ENCODE assay signal across 13 mouse cellular contexts in genomic region chr8:107546817-107547216, GRCm38 (mm10). TPM values are rescaled to one million over a fixed set of nuclear protein-coding genes. Genes with fewer than 3 reads are reported as not detected.
DNase-seq lines count a peak whose midpoint lies in the region; TF ChIP-seq lines count a peak whose summit lies in the region.
"Had no signal": no experiment of that assay in that cellular context is flagged by ENCODE, and none has a peak within 500 bp of the region (broad histone marks: within the 10 kb centered on the region; RNA-seq: fewer than 3 reads in every experiment).

No protein-coding gene starts in this region.

- H3K27ac ChIP-seq in gastrocnemius, adult 2 months = peak overlapping the region; percentile 77
- H3K27ac ChIP-seq in layer of hippocampus, adult 2 months = peak overlapping the region; percentile 49; the same call in 1 of the 2 replicates
- H3K27ac ChIP-seq in embryonic fibroblast, embryonic 13.5 days (ENCODE audit: insufficient read depth, low read length) = no peak overlapping the region
- H3K27ac ChIP-seq: intestine, embryonic 15.5 days had no signal

- H3K4me3 ChIP-seq in gastrocnemius, adult 2 months = peak overlapping the region; percentile 15; the same call in 1 of the 2 replicates
- H3K4me3 ChIP-seq in layer of hippocampus, adult 2 months = no peak overlapping the region
- peak overlapping the region; percentile 64 for H3K4me3 ChIP-seq in E14TG2a.4 (replicated peaks; ENCODE audit: low read length)
- H3K4me3 ChIP-seq in embryonic fibroblast, embryonic 13.5 days (ENCODE audit: insufficient read depth, low read length) = peak overlapping the region; percentile 27
- H3K4me3 ChIP-seq: intestine, embryonic 15.5 days had no signal

- peaks cover 75% of the 10 kb centered on the region for H3K36me3 ChIP-seq in E14TG2a.4 (ENCODE audit: insufficient read depth, low read length)

- H3K27me3 ChIP-seq in E14TG2a.4 (ENCODE audit: insufficient read depth, low read length) = no peaks in the 10 kb centered on the region
- H3K27me3 ChIP-seq: intestine, embryonic 15.5 days had no signal

- H3K9me3 ChIP-seq in E14TG2a.4 (ENCODE audit: low read length) = no peaks in the 10 kb centered on the region
- H3K9me3 ChIP-seq: G1E; intestine, embryonic 15.5 days had no signal

- peaks cover 42% of the 10 kb centered on the region for H3K4me1 ChIP-seq in E14TG2a.4 (replicated peaks; ENCODE audit: low read depth, low read length)
- H3K4me1 ChIP-seq in embryonic fibroblast, embryonic 13.5 days (ENCODE audit: control insufficient read depth, insufficient read depth, low read length) = peaks cover 6% of the 10 kb centered on the region; the same call in 1 of the 2 replicates

- no peak for TF ChIP-seq CTCF in gastrocnemius, adult 2 months (IDR thresholded peaks at IDR 0.05)
- no peak for TF ChIP-seq CTCF in layer of hippocampus, adult 2 months (conservative IDR thresholded peaks at IDR 0.05)
- no peak for TF ChIP-seq CTCF in E14TG2a.4 (conservative IDR thresholded peaks at IDR 0.05; ENCODE audit: low read length)
- TF ChIP-seq CTCF in embryonic fibroblast, embryonic 13.5 days (IDR thresholded peaks at IDR 0.05; ENCODE audit: borderline replicate concordance, insufficient read depth, low read length) = no peak

- DNase-seq in gastrocnemius, adult 2 months = no peak
- no peak for DNase-seq in gastrocnemius, postnatal 4 days (ENCODE audit: low spot score in 2 of 2)
- DNase-seq in layer of hippocampus, adult 2 months (ENCODE audit: low spot score in 2 of 2) = no peak
- DNase-seq in layer of hippocampus, adult 9-11 months = no peak
- no peak for DNase-seq in testis, postnatal 14 days (ENCODE audit: low spot score)
- DNase-seq in spleen, postnatal 36 days (ENCODE audit: low spot score in 2 of 2) = no peak
- DNase-seq: cerebellum, postnatal 36 days; liver, postnatal 0 days; midbrain, embryonic 14.5 days had no signal

- intact Hi-C loops in gastrocnemius, adult 2 months (cut with DNase I) = no loop called here

- TF ChIP-seq POLR2A in embryonic fibroblast, embryonic 13.5 days (IDR thresholded peaks at IDR 0.05; ENCODE audit: low read depth, low read length) = 0 out of 2 replicates have a peak, but pooled peaks have one; percentile 24

RNA-seq across cellular contexts. Expression of gene Psmd7, which starts 41.4 kb away (rescaled TPM):
- total RNA-seq in gastrocnemius, adult 2 months (2021) = 100 to 1,000 TPM; 142 to 160 TPM
- 100 to 1,000 TPM; 121 to 133 TPM for total RNA-seq in gastrocnemius, postnatal 4 days (2021)
- total RNA-seq in layer of hippocampus, adult 2 months (2021) = 100 to 1,000 TPM; 103 to 107 TPM
- 130 and 134 TPM in 2 replicates for polyA plus RNA-seq in embryonic fibroblast, embryonic 13.5 days (2011; ENCODE audit: insufficient read length, low read depth, missing spikeins)
